Mouse (Mus musculus) ES-E14 (cell line): ENCODE measurements around the gene Utrn. TPM values are rescaled to one million over a fixed set of nuclear protein-coding genes. Genes with fewer than 3 reads are reported as not detected.

Source experiments
- DNase-seq: peaks from one replicate; pipeline ENCODE4 v3.0.0-alpha.2; 2013; ENCODE audit warnings: low read depth, low spot score
- H3K27ac ChIP-seq: 2 replicates; pipeline ENCODE4 v1.5.1; 2012; ENCODE audit warnings: low read depth, mild to moderate bottlenecking, low read length, moderate library complexity, mixed read lengths; ENCODE audit not compliant: poor library complexity, insufficient read depth, severe bottlenecking
- H3K36me3 ChIP-seq: 2 replicates; pipeline ENCODE4 v1.6.1; 2012; ENCODE audit warnings: mild to moderate bottlenecking, low read length, moderate library complexity, mixed read lengths; ENCODE audit not compliant: control insufficient read depth, poor library complexity, insufficient read depth, severe bottlenecking
- H3K4me1 ChIP-seq, 2 experiments: fragments of 150-350 bp in 1 of 2; sonication (generic) in 1 of 2; 2 replicates each; pipeline ENCODE4 v1.6.1; 2012; ENCODE audit warnings: low read length in 2 of 2, mild to moderate bottlenecking in 1 of 2, mixed read lengths in 1 of 2; ENCODE audit not compliant: control insufficient read depth in 2 of 2, insufficient read depth in 2 of 2, poor library complexity in 1 of 2
- H3K4me3 ChIP-seq, 2 experiments: fragments of 150-350 bp in 1 of 2; sonication (generic) in 1 of 2; 2 replicates each; pipeline ENCODE4 v1.5.1; 2012; ENCODE audit warnings: low read length in 2 of 2, low read depth in 1 of 2, mild to moderate bottlenecking in 1 of 2, mixed read lengths in 1 of 2; ENCODE audit not compliant: insufficient read depth in 1 of 2, poor library complexity in 1 of 2, severe bottlenecking in 1 of 2
- H3K9ac ChIP-seq: 2 replicates; pipeline ENCODE4 v1.6.1; 2012; ENCODE audit warnings: low read depth, mild to moderate bottlenecking, low read length, mixed read lengths; ENCODE audit not compliant: poor library complexity, insufficient read depth, severe bottlenecking
- H3K9me3 ChIP-seq: fragments of 150-350 bp; sonication (generic); 2 replicates; pipeline ENCODE4 v1.6.1; 2012; ENCODE audit warnings: low read depth, mild to moderate bottlenecking, low read length; ENCODE audit not compliant: control insufficient read depth, insufficient read depth
- CHD2 ChIP-seq: IDR thresholded peaks from 2 replicates; pipeline ENCODE4 v1.6.1; 2014; ENCODE audit warnings: mild to moderate bottlenecking, low read depth, low read length, inconsistent platforms
- HCFC1 ChIP-seq: IDR thresholded peaks from 2 replicates; pipeline ENCODE4 v1.6.1; 2012; ENCODE audit warnings: low read length, inconsistent platforms, borderline replicate concordance; ENCODE audit not compliant: insufficient read depth
- MAFK ChIP-seq: IDR thresholded peaks from 2 replicates; pipeline ENCODE4 v1.6.1; 2014; ENCODE audit warnings: mild to moderate bottlenecking, low read depth, low read length, inconsistent platforms; ENCODE audit not compliant: insufficient read depth
- ZC3H11A ChIP-seq: IDR thresholded peaks from 2 replicates; pipeline ENCODE4 v1.6.1; 2012; ENCODE audit warnings: low read depth, mild to moderate bottlenecking, inconsistent platforms, low read length, borderline replicate concordance
- ZNF384 ChIP-seq: IDR thresholded peaks from 2 replicates; pipeline ENCODE4 v1.6.1; 2012; ENCODE audit warnings: low read depth, low read length, inconsistent platforms
- in situ Hi-C, 2 experiments: fragments of 600-800 bp; cut with MboI; formaldehyde crosslinking; loops; one replicate each; pipeline ENCODE4 v1.15.1; 2025; ENCODE audit warnings: low sequenced_read_pairs in 2 of 2, inconsistent platforms in 1 of 2; ENCODE audit not compliant: unreplicated experiment in 2 of 2
- total RNA-seq: library from RNA; depleted of rRNA; stranded (reverse); fragments of 300-350 nt; gene quantifications from 2 replicates; pipeline ENCODE4 v1.2.3, GENCODE M21; 2012

Utrn gene
- total RNA-seq, 1 experiment = 66.9 TPM

- in situ Hi-C loops = no loop called here
Measured at GRCm38 (mm10) chr10:12914203-12914602, 45.0 kb upstream of the Utrn start.

GRCm38 (mm10) chr10:12911981-12912530, 42.9 kb upstream of the Utrn start:
- peak overlapping the region; percentile 8; the same call in 1 of the 2 replicates for H3K9ac ChIP-seq
- in situ Hi-C loops = no loop called here
- H3K27ac ChIP-seq = no peak overlapping the region; the same call in 1 of the 2 replicates
- DNase-seq = no peak
- peaks cover 14 to 20% of the 10 kb centered on the region in 2 experiments for H3K4me1 ChIP-seq
- H3K9me3 ChIP-seq = no peaks in the 10 kb centered on the region
- no peak for TF ChIP-seq ZNF384
- TF ChIP-seq CHD2 = no peak
- TF ChIP-seq HCFC1 = no peak
- TF ChIP-seq MAFK = no peak
- TF ChIP-seq ZC3H11A = no peak
- no peaks in the 10 kb centered on the region for H3K36me3 ChIP-seq
- 0 out of 4 replicates have a peak overlapping the region, but pooled peaks of 1 of the 2 experiments have one; percentile 6 for H3K4me3 ChIP-seq

More at GRCm38 (mm10) chr10:12914203-12914602, 45.0 kb upstream of the Utrn start:
- H3K4me1 ChIP-seq = peaks cover 14 to 23% of the 10 kb centered on the region in 2 experiments
- no peak for DNase-seq
- H3K4me3 ChIP-seq = no peak overlapping the region
- no peaks in the 10 kb centered on the region for H3K36me3 ChIP-seq
- H3K9ac ChIP-seq = no peak overlapping the region
- no peaks in the 10 kb centered on the region for H3K9me3 ChIP-seq
- TF ChIP-seq HCFC1 (no peak), ZNF384 (no peak), MAFK (no peak), CHD2 (no peak), ZC3H11A (no peak)
- H3K27ac ChIP-seq = peak overlapping the region; percentile 1; the same call in 1 of the 2 replicates

- in situ Hi-C loops = no loop called here
- Histone ChIP-seq H3K4me1 (peaks cover 14 to 20% of the 10 kb centered on the region in 2 experiments), H3K4me3 (0 out of 4 replicates have a peak overlapping the region, but pooled peaks of 1 of the 2 experiments have one; percentile 6), H3K36me3 (no peaks in the 10 kb centered on the region), H3K27ac (no peak overlapping the region), H3K9ac (no peak overlapping the region), H3K9me3 (no peaks in the 10 kb centered on the region)
- no peak for TF ChIP-seq HCFC1
- TF ChIP-seq ZNF384 = no peak
- no peak for TF ChIP-seq ZC3H11A
- TF ChIP-seq MAFK = no peak
- no peak for TF ChIP-seq CHD2
- DNase-seq = no peak
Measured at GRCm38 (mm10) chr10:12911451-12911850, 42.3 kb upstream of the Utrn start.

GRCm38 (mm10) chr10:12909891-12910290, 40.7 kb upstream of the Utrn start:
- Histone ChIP-seq H3K9ac (no peak overlapping the region), H3K4me1 (peaks cover 5 to 16% of the 10 kb centered on the region in 2 experiments; a peak in 3 of 4 replicates), H3K9me3 (no peaks in the 10 kb centered on the region), H3K27ac (no peak overlapping the region), H3K4me3 (no peak overlapping the region), H3K36me3 (no peaks in the 10 kb centered on the region)
- no peak for DNase-seq
- in situ Hi-C loops = no loop called here
- TF ChIP-seq CHD2 = no peak
- no peak for TF ChIP-seq HCFC1
- TF ChIP-seq ZC3H11A = no peak
- no peak for TF ChIP-seq ZNF384
- no peak for TF ChIP-seq MAFK
